Mouse (Mus musculus): ENCODE results near the gene Dpp4.

- TF ChIP-seq POLR2A (IDR thresholded peaks at IDR 0.05; ENCODE audit: borderline replicate concordance, extremely low read depth, insufficient read depth, insufficient read length, poor library complexity, severe bottlenecking) (no peak), CTCF (IDR thresholded peaks at IDR 0.05; ENCODE audit: borderline replicate concordance, extremely low read depth, insufficient read depth, insufficient read length) (no peak)
Observed at GRCm38 (mm10) chr2:62319489-62319888, 92.5 kb downstream of the Dpp4 start.

Data from brain, embryonic 14.5 days (tissue).